Mouse (Mus musculus) olfactory bulb, adult 2 months (tissue): ENCODE results near the gene Zscan4f.
"Not testable (repeated sequence)": the region's sequence is repeated elsewhere in the genome, so short reads cannot be mapped to it uniquely, and the experiment has no call there.

Experiments
- CTCF ChIP-seq: fragments of 200-500 bp; IDR thresholded peaks from 2 replicates; pipeline ENCODE4 v1.5.1; 2012; ENCODE audit warnings: low read depth, mild to moderate bottlenecking, low read length, moderate library complexity; ENCODE audit not compliant: insufficient read depth
- POLR2A ChIP-seq: fragments of 200-500 bp; IDR thresholded peaks from 2 replicates; pipeline ENCODE4 v1.6.1; 2012; ENCODE audit warnings: mild to moderate bottlenecking, low read depth, low read length, moderate library complexity; ENCODE audit not compliant: insufficient read depth

DNA sequence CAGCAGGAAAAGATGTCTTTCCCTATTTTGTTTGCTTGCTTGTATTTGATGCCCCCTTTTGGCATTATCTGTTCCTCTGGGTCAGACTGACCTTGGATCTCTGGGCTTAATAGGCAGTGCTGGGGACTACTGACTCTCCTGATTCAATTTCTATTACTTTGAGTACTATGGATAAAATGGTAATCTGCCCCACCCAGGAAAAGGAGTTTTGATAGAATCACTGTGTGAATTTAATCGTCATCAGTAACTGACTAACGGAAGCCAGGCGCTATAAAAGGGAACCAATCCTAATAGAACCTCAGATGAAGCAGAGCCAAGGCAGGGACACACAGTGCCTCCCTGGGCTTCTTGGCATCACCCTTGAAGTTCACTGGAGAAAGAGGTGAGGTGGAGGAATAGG lies at the start of gene Zscan4f:
- not testable (repeated sequence) for TF ChIP-seq CTCF, POLR2A
